Mouse (Mus musculus): ENCODE measurements around the gene Arhgap15. TPM values are rescaled to one million over a fixed set of nuclear protein-coding genes. Genes with fewer than 3 reads are reported as not detected.

Gene Arhgap15
- polyA plus RNA-seq, 1 experiment from 2014 or later = 0.95 TPM

- Histone ChIP-seq H3K9me3 (ENCODE audit: control insufficient read depth, low read length) (no peaks in the 10 kb centered on the region), H3K9ac (replicated peaks; ENCODE audit: low read depth, low read length) (no peak overlapping the region), H3K4me3 (replicated peaks; ENCODE audit: low read length) (no peak overlapping the region), H3K36me3 (ENCODE audit: control insufficient read depth, insufficient read depth) (no peaks in the 10 kb centered on the region), H3K27ac (ENCODE audit: low read length) (peak overlapping the region; percentile 81), H3K27me3 (replicated peaks; ENCODE audit: control insufficient read depth, insufficient read depth, low read length) (no peaks in the 10 kb centered on the region), H3K4me2 (ENCODE audit: low read length) (no peak overlapping the region), H3K4me1 (replicated peaks; ENCODE audit: control insufficient read depth, insufficient read depth, low read length) (no peaks in the 10 kb centered on the region)
- ATAC-seq = no peak; the same call in 1 of the 2 replicates
- WGBS = 65% methylated on average over 10 of the region's 10 CpGs
Measured at GRCm38 (mm10) chr2:44029865-44030264, 281.2 kb downstream of the Arhgap15 start.

- Histone ChIP-seq H3K4me2 (ENCODE audit: low read length) (no peak overlapping the region), H3K9ac (replicated peaks; ENCODE audit: low read depth, low read length) (no peak overlapping the region), H3K27ac (ENCODE audit: low read length) (no peak overlapping the region), H3K36me3 (ENCODE audit: control insufficient read depth, insufficient read depth) (no peaks in the 10 kb centered on the region), H3K27me3 (replicated peaks; ENCODE audit: control insufficient read depth, insufficient read depth, low read length) (no peaks in the 10 kb centered on the region), H3K4me1 (replicated peaks; ENCODE audit: control insufficient read depth, insufficient read depth, low read length) (no peaks in the 10 kb centered on the region), H3K9me3 (ENCODE audit: control insufficient read depth, low read length) (no peaks in the 10 kb centered on the region), H3K4me3 (replicated peaks; ENCODE audit: low read length) (no peak overlapping the region)
- 92% methylated on average over 3 of the region's 3 CpGs for WGBS
- no peak for ATAC-seq
Measured at GRCm38 (mm10) chr2:44039522-44040203, 291.0 kb downstream of the Arhgap15 start.

- no peaks in the 10 kb centered on the region for H3K4me1 ChIP-seq (replicated peaks; ENCODE audit: control insufficient read depth, insufficient read depth, low read length)
- H3K9me3 ChIP-seq (ENCODE audit: control insufficient read depth, low read length) = no peaks in the 10 kb centered on the region
- 64% methylated on average over 2 of the region's 2 CpGs for WGBS
- no peak overlapping the region for H3K4me3 ChIP-seq (replicated peaks; ENCODE audit: low read length)
- no peak overlapping the region for H3K4me2 ChIP-seq (ENCODE audit: low read length)
- no peak overlapping the region for H3K27ac ChIP-seq (ENCODE audit: low read length)
- H3K36me3 ChIP-seq (ENCODE audit: control insufficient read depth, insufficient read depth) = no peaks in the 10 kb centered on the region
- no peak overlapping the region for H3K9ac ChIP-seq (replicated peaks; ENCODE audit: low read depth, low read length)
- H3K27me3 ChIP-seq (replicated peaks; ENCODE audit: control insufficient read depth, insufficient read depth, low read length) = no peaks in the 10 kb centered on the region
- ATAC-seq = no peak
Measured at GRCm38 (mm10) chr2:44044088-44044487, 295.5 kb downstream of the Arhgap15 start.

- H3K9me3 ChIP-seq (ENCODE audit: control insufficient read depth, low read length) = no peaks in the 10 kb centered on the region
- 96% methylated on average over 1 of the region's 1 CpGs for WGBS
- H3K4me1 ChIP-seq (replicated peaks; ENCODE audit: control insufficient read depth, insufficient read depth, low read length) = no peaks in the 10 kb centered on the region
- no peaks in the 10 kb centered on the region for H3K27me3 ChIP-seq (replicated peaks; ENCODE audit: control insufficient read depth, insufficient read depth, low read length)
- no peak overlapping the region for H3K4me3 ChIP-seq (replicated peaks; ENCODE audit: low read length)
- H3K9ac ChIP-seq (replicated peaks; ENCODE audit: low read depth, low read length) = no peak overlapping the region
- H3K27ac ChIP-seq (ENCODE audit: low read length) = no peak overlapping the region
- ATAC-seq = no peak
- no peak overlapping the region for H3K4me2 ChIP-seq (ENCODE audit: low read length)
- H3K36me3 ChIP-seq (ENCODE audit: control insufficient read depth, insufficient read depth) = no peaks in the 10 kb centered on the region
Measured at GRCm38 (mm10) chr2:44044634-44045033, 296.0 kb downstream of the Arhgap15 start.

- H3K9ac ChIP-seq (replicated peaks; ENCODE audit: low read depth, low read length) = no peak overlapping the region
- no peaks in the 10 kb centered on the region for H3K4me1 ChIP-seq (replicated peaks; ENCODE audit: control insufficient read depth, insufficient read depth, low read length)
- no peak overlapping the region for H3K4me3 ChIP-seq (replicated peaks; ENCODE audit: low read length)
- ATAC-seq = no peak
- no peak overlapping the region for H3K4me2 ChIP-seq (ENCODE audit: low read length)
- H3K36me3 ChIP-seq (ENCODE audit: control insufficient read depth, insufficient read depth) = no peaks in the 10 kb centered on the region
- no peaks in the 10 kb centered on the region for H3K27me3 ChIP-seq (replicated peaks; ENCODE audit: control insufficient read depth, insufficient read depth, low read length)
- H3K27ac ChIP-seq (ENCODE audit: low read length) = no peak overlapping the region
- WGBS = 68% methylated on average over 1 of the region's 1 CpGs
- no peaks in the 10 kb centered on the region for H3K9me3 ChIP-seq (ENCODE audit: control insufficient read depth, low read length)
Measured at GRCm38 (mm10) chr2:44045231-44045630, 296.6 kb downstream of the Arhgap15 start.

GRCm38 (mm10) chr2:44060306-44060705, 311.7 kb downstream of the Arhgap15 start:
- H3K27ac ChIP-seq (ENCODE audit: low read length) = no peak overlapping the region
- no peak for ATAC-seq
- H3K4me2 ChIP-seq (ENCODE audit: low read length) = no peak overlapping the region
- no peaks in the 10 kb centered on the region for H3K4me1 ChIP-seq (replicated peaks; ENCODE audit: control insufficient read depth, insufficient read depth, low read length)
- 71% methylated on average over 9 of the region's 9 CpGs for WGBS
- no peaks in the 10 kb centered on the region for H3K36me3 ChIP-seq (ENCODE audit: control insufficient read depth, insufficient read depth)
- no peaks in the 10 kb centered on the region for H3K27me3 ChIP-seq (replicated peaks; ENCODE audit: control insufficient read depth, insufficient read depth, low read length)
- no peaks in the 10 kb centered on the region for H3K9me3 ChIP-seq (ENCODE audit: control insufficient read depth, low read length)
- no peak overlapping the region for H3K4me3 ChIP-seq (replicated peaks; ENCODE audit: low read length)
- H3K9ac ChIP-seq (replicated peaks; ENCODE audit: low read depth, low read length) = no peak overlapping the region

- no peaks in the 10 kb centered on the region for H3K36me3 ChIP-seq (ENCODE audit: control insufficient read depth, insufficient read depth)
- no peak overlapping the region for H3K9ac ChIP-seq (replicated peaks; ENCODE audit: low read depth, low read length)
- 0 out of 2 replicates have a peak, but pooled peaks have one; percentile 59 for ATAC-seq
Measured at GRCm38 (mm10) chr2:44060716-44061115, 312.1 kb downstream of the Arhgap15 start.

GRCm38 (mm10) chr2:44065067-44065466, 316.4 kb downstream of the Arhgap15 start:
- no peaks in the 10 kb centered on the region for H3K4me1 ChIP-seq (replicated peaks; ENCODE audit: control insufficient read depth, insufficient read depth, low read length)
- 74% methylated on average over 5 of the region's 5 CpGs for WGBS
- H3K27me3 ChIP-seq (replicated peaks; ENCODE audit: control insufficient read depth, insufficient read depth, low read length) = no peaks in the 10 kb centered on the region
- no peak overlapping the region for H3K9ac ChIP-seq (replicated peaks; ENCODE audit: low read depth, low read length)
- H3K36me3 ChIP-seq (ENCODE audit: control insufficient read depth, insufficient read depth) = no peaks in the 10 kb centered on the region
- H3K9me3 ChIP-seq (ENCODE audit: control insufficient read depth, low read length) = no peaks in the 10 kb centered on the region
- no peak overlapping the region for H3K4me2 ChIP-seq (ENCODE audit: low read length)
- ATAC-seq = no peak
- H3K27ac ChIP-seq (ENCODE audit: low read length) = no peak overlapping the region
- no peak overlapping the region for H3K4me3 ChIP-seq (replicated peaks; ENCODE audit: low read length)

More at GRCm38 (mm10) chr2:44060716-44061115, 312.1 kb downstream of the Arhgap15 start:
- Histone ChIP-seq H3K9me3 (ENCODE audit: control insufficient read depth, low read length) (no peaks in the 10 kb centered on the region), H3K27ac (ENCODE audit: low read length) (no peak overlapping the region), H3K4me2 (ENCODE audit: low read length) (no peak overlapping the region), H3K4me1 (replicated peaks; ENCODE audit: control insufficient read depth, insufficient read depth, low read length) (no peaks in the 10 kb centered on the region), H3K4me3 (replicated peaks; ENCODE audit: low read length) (no peak overlapping the region), H3K27me3 (replicated peaks; ENCODE audit: control insufficient read depth, insufficient read depth, low read length) (no peaks in the 10 kb centered on the region)
- 38% methylated on average over 8 of the region's 8 CpGs for whole genome bisulfite sequencing

- ATAC-seq = no peak
- 74% methylated on average over 7 of the region's 7 CpGs for WGBS
- Histone ChIP-seq H3K27me3 (replicated peaks; ENCODE audit: control insufficient read depth, insufficient read depth, low read length) (no peaks in the 10 kb centered on the region), H3K4me2 (ENCODE audit: low read length) (no peak overlapping the region), H3K27ac (ENCODE audit: low read length) (no peak overlapping the region), H3K36me3 (ENCODE audit: control insufficient read depth, insufficient read depth) (no peaks in the 10 kb centered on the region), H3K9ac (replicated peaks; ENCODE audit: low read depth, low read length) (no peak overlapping the region), H3K4me1 (replicated peaks; ENCODE audit: control insufficient read depth, insufficient read depth, low read length) (no peaks in the 10 kb centered on the region), H3K9me3 (ENCODE audit: control insufficient read depth, low read length) (no peaks in the 10 kb centered on the region), H3K4me3 (replicated peaks; ENCODE audit: low read length) (no peak overlapping the region)
Measured at GRCm38 (mm10) chr2:44068151-44068840, 319.7 kb downstream of the Arhgap15 start.

Data from forebrain, embryonic 16.5 days (tissue).